Mouse (Mus musculus) hematopoietic stem cell, adult 5-6 weeks (primary cell): ENCODE measurements around the gene Zc3h7a. TPM values are rescaled to one million over a fixed set of nuclear protein-coding genes. Genes with fewer than 3 reads are reported as not detected.

Experiments
- ATAC-seq, 2 experiments: fragments of 125-278 bp in 1 of 2; replicated peaks in 1 of 2; 2 replicates each; pipeline ENCODE4 v1.8.0; 2016 to 2017; ENCODE audit warnings: inconsistent platforms in 2 of 2, mild to moderate bottlenecking in 2 of 2, moderate number of reproducible peaks in 2 of 2, low read depth in 1 of 2, moderate TSS enrichment in 1 of 2; ENCODE audit not compliant: low FRiP score in 2 of 2, poor library complexity in 2 of 2, severe bottlenecking in 2 of 2, insufficient read depth in 1 of 2, low TSS enrichment in 1 of 2
- total RNA-seq: library from RNA; stranded (forward); fragments of 172-1452, 232-1000 nt; gene quantifications from 2 replicates; pipeline ENCODE4 v1.2.3, GENCODE M21; 2017

Zc3h7a gene
- total RNA-seq, 1 experiment from 2014 or later = 253 TPM

- ATAC-seq = no peak
These were observed 84.1 kb downstream of the Zc3h7a start for GRCm38 (mm10) chr16:11092061-11092460.

DNA sequence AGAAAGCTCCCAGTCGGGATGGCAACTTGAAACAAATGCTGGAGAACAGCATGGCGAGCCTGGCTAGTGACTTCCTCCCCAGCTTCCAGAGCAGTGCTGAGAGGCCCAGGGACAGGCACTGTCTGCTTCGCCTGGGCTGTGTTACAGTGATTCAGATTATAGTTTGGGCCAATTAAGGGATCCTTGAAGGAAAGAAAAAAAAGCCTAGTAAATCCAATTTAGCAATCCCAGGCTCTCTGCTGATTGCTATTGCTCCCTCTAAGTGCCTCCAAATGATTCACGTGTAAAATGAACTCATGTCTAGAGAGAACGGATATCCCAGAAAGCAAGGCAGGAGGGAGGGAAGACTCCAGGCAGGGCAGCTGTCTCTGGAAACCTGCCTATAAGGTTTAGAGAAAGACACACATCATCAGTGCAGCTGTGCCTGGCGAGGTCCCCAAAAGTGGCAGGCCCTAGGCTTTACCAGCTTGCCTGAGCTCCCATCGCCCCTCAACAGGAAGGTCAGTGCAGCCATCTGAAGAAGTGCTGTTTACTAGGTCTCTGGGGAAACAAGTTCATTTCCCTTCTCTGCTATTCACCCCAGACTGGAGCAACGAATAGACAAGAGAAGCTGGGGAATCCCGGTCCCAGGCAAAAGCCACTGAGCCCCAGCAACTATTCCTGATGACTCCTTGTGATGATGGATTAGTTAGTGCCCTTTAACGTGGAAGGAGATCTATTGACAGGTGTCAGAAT, 85.2 kb downstream of the Zc3h7a start:
- no peak for ATAC-seq

DNA sequence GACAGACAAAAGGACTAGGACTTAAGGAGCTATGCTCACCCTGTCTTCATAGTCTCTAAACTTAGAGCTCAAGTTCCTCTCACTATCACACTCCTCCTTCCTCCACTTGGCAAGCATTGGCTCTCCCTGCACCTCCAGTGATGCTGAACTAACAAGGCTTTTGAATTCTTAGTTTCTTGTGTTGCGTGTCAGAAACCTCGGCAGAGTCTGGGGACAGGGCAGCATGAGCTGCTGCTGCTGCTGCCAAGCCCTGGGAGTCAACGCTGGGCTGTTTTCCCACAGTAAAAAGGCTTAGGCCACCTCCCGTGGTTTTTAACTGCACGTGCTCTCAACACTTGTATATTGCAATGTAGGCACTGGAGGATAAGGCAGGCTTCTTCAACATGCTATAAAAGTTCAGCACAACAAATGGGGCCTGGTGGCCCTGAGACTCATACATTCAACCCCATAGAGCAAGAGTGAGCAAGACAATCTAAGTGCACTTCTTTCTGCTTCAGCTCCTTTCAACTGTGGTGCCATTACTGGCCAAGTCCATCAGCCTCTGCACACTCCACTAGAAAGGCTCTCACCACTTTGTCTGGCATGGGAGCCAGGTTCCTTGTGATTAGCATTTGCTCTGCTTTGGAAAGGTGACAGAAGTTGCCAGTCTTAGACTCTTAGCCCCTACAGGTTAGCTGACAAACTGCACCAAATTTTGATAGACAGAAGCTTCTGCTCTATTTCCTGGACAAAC, 89.2 kb downstream of the Zc3h7a start:
- no peak for ATAC-seq

Other genes starting within 250 kb of the Zc3h7a start
- gene Snn, start 115.4 kb downstream of the Zc3h7a start, total RNA-seq = 22.7 and 42.1 TPM in 2 replicates
- gene Litaf, start 110.2 kb downstream of the Zc3h7a start, total RNA-seq = 30.8 and 36.9 TPM in 2 replicates
- gene Txndc11, start 41.7 kb downstream of the Zc3h7a start, total RNA-seq = 19.6 and 29.2 TPM in 2 replicates
- gene Rsl1d1, start 26.9 kb upstream of the Zc3h7a start, total RNA-seq = 318 and 347 TPM in 2 replicates
- 120 and 141 TPM in 2 replicates for gene Gspt1, start 77.9 kb upstream of the Zc3h7a start, total RNA-seq
- 0.44 TPM in 1 of 2 replicates, not detected in the other for gene Tnfrsf17, start 137.4 kb upstream of the Zc3h7a start, total RNA-seq
- 22.8 and 25.7 TPM in 2 replicates for gene Snx29, start 146.5 kb upstream of the Zc3h7a start, total RNA-seq